Mouse (Mus musculus) hindlimb bud, embryonic 11.5 days (tissue): ENCODE measurements around the gene Gm21970.
"Not testable (repeated sequence)": the region's sequence is repeated elsewhere in the genome, so short reads cannot be mapped to it uniquely, and the experiment has no call there.

ENCODE experiments used
- DNase-seq: peaks from one replicate; pipeline ENCODE4 v3.0.0-alpha.2; 2012; ENCODE audit warnings: low read depth, low spot score; ENCODE audit errors: extremely low spot score

Gm21970 gene

DNA sequence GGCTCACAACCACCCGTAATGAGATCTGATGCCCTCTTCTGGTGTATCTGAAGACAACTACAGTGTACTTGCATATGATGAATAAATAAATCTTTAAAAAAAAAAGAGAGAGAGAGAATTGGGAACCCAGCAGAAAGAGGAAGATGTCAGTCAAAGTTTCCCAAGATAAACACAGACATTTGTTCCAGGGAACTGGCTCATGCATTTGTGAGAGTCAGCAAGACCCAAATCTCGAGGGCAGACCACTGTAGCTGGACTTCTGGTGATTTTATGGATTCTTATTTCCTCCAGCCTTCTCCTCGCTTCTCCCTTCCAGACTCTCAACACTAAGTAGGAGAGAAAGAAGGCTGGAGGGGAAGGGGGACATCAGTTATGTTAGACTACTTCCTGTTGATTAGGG lies 46.6 kb downstream of the Gm21970 start:
- DNase-seq = no peak

DNA sequence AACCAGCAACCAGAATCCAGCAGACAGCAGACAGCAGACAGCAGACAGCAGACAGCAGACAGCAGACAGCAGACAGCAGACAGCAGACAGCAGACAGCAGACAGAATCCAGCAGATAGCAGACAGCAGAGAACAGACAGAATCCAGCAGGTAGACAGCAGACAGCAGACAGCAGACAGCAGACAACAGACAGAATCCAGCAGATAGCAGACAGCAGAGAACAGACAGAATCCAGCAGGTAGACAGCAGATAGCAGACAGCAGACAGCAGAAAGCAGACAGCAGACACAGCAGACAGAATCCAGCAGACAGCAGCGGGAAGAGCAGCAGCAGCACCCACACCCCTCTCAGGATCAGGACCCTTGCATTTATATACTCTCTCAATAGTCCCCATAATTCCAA lies 47.1 kb downstream of the Gm21970 start:
- DNase-seq = not testable (repeated sequence)

DNA sequence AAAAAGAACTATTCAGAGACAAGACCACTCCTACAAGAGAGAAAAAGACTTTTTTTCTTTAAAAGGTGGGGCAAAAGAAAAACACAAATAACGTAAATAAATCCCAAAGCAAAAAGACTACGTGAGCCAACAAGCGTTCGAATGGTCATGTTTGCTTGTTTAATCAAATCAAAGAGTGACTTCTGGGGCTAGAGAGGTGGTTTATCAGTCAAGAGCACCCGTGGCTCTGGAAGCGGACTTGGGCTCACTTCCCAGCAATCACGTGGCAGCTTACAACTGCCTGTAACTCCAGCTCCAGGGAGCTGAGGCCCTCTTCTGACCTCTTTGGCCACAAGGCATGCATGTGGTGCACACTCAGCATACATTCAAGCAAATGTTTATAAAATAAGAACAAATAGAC lies 49.8 kb downstream of the Gm21970 start:
- no peak for DNase-seq

DNA sequence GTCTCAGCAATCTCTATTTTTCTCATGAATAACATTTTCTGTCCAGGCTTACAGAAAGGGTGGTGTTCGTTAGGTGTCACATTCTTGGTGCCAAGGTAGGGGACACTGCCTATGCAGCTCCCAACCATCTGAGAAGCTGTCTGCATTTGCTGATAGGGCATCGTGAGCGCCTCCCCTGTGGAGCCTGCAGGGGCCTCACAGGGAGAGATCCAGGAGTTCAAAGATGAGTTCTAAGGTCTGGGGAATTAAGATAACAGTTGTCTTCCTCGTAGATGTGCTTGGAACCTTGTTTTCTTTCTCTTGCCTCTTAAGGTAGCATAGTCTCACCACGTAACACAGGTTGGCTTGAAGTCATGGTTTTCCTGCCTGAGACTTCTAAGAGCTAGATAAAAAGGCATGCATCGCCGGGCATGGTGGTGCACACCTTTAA lies 50.3 kb downstream of the Gm21970 start:
- no peak for DNase-seq

DNA sequence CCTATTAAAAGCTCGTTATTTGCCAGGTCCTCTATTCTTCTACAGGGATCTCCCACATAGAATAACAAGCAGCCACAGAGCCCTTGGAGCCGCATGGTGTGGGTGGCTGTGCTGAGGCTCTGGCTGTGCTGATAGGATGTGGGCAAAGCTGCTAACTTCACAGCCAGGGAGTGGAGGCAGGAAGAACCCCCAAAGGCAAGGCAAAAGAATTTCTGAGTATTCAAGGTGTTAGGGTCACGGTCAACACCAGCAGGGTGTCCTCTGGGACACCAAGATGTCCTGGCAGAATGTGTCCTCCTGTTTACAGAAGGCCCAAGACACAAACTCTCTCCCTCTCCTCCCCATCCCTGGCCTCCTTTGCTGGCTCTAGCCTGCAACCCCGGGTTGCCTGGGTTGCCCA lies 50.9 kb downstream of the Gm21970 start:
- DNase-seq = no peak

DNA sequence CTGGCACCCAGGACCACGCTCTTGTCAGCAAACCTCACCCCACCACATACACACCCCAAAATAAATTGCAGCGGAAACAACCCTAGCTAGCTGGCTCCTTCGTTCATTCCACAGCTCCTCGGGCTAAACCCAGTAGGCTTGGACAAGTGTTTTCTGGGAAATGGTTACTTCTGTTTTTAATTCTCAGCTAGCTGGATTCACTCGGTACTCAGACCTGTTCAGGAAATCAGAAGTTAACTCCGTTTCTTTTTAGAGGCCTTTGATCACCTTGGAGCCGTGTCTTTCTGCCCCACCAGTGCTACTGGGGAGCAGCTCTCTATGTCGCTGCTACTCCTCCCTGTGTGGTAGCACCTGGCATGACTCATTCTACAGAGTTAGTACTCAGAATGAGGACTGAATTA lies 51.7 kb downstream of the Gm21970 start:
- no peak for DNase-seq

DNA sequence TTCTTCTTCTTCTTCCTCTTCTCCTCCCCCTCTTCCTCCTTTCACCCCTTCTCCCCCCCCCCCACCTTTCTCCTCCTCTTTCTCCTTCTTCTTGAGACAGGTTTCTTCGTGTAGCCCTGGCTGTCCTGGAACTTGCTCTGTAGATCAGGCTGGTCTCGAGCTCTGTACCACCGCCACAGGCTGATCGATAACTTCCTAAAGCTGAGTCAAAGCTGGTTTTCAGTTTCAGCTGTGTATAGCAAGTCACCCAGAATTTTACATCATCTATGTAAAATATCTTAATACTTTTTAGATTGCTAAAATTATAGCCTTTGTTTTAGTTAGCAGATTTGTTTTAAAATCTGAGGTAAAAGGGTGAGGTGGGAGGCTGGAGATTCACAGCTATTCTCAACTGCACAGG lies 53.3 kb downstream of the Gm21970 start:
- no peak for DNase-seq

DNA sequence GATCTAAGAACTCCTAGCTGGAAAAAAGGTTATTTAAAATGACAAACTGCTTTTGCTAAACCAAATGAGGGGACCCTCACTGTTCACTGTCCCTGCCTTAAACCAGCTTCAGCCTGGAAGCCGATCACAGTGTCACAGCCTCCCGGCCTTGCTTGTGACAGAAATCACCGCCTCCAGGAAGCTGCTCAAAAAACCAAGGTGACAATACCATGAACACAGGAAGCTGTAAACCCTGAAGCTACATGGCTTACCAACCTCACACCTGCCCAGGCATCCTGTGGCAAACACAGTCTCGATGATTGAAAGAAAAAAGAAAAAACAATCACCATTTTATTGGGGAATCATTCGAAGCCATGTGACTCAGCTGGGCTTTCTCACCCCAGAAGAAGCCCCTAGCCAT lies 54.0 kb downstream of the Gm21970 start:
- no peak for DNase-seq

DNA sequence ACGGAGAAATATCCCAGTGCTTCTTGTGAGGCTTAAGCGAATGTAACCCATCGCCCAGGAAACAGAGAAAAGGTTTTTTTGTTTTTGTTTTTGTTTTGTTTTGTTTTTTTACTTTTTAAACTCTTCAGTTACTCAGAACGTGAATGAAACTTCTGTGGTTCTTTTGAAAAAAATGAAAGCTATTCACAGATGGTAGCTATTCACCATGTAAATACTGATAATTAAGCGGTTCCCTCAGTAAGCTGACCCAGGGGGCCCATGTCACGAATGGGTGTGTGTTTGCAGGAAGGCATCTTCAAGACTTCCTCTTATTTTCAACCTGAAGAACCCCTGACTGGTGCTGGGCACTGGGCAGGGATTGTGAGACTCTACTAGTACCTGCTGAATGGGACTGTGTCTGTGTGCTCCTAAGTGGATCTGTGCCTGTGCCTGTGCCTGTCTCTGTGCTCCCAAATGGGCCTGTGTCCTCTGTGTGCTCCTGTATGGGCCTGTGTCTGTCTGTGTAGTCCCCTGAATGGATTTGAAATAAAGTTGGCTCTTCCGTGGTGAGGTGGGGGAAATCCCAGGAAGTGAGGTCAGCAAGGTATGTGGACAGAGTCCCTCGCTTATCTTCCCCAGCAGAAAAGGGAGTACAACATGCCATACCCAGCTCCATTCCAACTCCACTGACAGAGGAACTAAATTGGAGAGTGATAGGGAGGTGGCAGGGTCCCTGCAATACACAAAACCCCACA lies 55.4 kb downstream of the Gm21970 start:
- no peak for DNase-seq

DNA sequence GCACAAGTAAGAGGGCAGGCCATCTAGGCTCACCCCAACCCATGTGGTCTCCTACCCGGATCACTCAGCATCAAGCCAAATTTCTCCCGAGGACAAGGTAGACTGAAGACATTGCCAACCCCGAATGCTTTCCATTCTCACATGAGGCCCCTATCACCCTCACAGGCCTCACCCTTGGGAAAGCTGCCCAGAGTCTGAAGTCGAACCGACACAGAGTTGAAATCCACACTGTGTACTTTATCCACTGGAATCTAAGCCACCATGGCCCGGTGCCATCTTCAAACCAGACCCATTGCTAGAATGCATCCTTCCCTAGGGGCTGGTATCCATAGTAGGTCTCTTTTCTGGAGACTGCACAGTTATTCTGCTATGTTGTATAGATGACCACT lies 56.0 kb downstream of the Gm21970 start:
- no peak for DNase-seq

DNA sequence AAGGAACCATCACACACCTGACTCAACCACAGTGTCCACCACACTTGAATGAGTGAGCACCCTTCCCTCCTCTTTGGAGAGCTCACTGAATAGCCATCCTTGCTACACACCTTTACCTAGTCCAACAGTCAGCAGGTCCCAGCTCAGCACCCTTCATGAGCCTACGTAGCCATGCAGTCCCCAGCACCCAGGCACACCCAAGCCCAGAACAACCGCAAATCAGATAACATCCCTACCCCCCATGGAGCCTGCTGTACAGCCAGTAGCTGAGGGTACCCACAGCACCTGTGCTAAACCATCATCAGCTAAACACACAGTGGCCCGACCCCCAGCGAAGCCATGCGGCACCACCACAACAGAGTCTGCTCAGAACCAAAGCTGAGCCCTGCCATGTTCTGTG lies 56.6 kb downstream of the Gm21970 start:
- DNase-seq = no peak

DNA sequence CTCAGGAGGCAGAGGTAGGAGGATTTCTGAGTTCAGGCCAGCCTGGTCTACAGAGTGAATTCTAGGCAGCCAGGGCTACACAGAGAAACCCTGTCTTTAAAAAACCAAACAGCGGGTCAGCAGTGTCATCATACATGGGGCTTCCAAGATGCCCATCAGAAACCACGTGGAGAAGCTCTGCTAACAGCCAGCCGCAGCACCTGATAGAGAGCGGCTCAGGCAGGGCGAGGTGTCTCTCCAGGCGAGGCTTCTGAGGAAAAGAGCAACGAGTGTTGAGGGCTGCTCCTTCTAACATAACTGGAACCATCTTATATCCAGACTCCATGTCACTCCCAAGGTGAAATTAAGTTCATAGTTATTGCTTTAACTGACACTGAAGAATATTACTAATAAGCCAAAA lies 57.4 kb downstream of the Gm21970 start:
- DNase-seq = no peak

DNA sequence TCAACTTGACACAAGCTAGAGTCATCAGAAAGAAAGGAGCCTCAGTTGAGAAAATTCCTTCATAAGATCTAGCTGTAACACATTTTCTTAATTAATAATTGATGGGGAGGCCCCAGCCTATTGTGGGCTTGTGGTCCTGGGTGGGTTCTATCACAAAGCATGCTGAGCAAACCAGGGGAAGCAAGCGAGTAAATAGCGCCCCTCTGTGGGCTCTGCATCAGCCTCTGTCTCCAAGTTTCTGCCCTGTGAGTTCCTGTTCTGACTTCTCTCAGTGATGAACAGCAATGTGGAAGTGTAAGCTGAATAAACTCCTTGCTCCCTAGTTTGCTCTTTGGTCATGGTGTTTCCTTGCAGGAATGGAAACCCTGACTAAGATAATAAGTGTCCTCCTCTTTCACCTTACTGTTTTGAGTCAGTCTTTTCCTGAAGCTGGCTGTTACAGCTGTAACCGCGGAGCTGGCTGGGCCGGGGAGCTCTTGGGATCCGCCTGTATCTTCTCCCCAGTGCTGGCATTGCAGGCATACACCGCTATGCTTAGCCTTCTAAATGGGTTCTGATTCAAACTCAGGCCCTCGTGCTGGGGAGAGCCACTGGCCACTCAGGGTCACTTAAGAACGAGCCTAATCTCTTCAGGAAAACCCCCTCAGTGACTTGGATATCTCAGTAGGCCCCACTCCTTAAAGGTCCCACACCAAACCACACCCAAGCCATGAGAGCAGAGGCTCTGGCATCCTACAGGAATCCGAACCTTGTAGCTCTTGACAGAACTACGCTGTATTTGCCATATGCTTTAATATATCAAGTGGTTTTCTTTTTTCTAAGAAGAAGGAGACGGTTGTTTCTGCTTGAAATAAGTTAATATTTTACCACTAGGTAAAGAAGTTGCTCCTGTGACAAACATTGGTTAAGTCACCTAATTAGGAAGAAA lies 58.9 kb downstream of the Gm21970 start:
- no peak for DNase-seq

DNA sequence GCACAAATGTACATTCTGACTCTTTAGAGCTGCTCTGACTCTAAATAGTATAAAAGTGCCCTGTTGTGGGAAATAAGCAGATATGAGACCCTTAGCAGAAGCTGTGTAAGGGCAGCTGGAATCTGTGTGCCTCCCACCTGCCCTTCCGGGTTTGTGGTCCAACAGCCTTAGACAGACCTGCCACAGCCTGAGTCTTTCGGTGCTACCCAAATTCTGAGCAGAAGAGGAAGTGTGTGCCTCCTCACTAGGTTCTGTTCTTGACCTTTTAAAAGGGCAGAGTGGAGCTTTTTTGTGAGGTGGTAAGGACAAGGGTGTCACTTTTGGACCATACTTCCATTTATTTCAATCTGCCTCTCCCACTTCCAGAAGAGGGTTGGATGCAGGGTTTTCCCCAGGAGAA lies 60.4 kb downstream of the Gm21970 start:
- DNase-seq = no peak

DNA sequence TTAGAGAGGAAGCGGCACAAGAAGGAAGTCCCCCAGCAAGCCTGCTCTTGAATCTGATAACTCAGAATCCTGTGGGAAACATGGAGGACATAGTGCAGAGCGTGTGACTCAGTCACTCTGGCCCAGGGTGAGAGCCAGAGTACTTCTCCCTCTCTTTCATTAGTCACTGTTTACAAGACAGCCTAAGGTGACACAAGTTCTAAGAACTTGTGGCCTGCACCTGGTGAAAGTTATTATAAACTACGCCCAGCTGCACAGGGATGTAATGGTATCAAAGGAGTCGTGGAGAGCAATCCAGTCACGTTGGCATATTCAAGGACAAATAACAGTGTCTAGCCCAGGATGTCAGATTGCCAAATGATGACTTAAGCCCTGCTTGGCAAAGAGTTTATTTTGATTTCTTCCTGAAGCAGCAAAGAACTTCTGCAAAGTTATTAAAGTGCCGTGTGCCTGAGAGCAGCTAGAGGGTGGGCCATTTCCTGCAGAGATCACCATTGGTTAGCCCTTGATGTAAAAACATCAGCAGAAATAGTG lies 60.9 kb downstream of the Gm21970 start:
- DNase-seq = no peak

DNA sequence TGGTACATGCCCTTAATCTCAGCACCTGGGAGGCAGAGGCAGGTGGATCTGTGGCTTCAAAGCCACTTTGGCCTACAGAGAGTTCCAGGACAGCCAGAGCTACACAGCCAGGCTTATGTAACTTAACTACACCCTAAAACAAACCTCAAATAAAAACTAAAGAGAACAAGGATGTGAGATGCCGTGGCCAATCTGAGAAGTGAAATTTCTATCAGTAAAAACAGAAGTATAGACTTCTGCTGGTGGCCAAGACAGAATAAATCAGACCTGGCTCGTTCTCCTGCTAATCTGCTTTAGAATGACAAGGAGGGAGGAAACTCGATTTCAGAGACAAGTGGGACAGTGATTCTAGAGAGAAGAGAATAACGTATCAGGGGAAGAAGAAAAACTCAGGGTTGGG lies 64.3 kb downstream of the Gm21970 start:
- DNase-seq = no peak

DNA sequence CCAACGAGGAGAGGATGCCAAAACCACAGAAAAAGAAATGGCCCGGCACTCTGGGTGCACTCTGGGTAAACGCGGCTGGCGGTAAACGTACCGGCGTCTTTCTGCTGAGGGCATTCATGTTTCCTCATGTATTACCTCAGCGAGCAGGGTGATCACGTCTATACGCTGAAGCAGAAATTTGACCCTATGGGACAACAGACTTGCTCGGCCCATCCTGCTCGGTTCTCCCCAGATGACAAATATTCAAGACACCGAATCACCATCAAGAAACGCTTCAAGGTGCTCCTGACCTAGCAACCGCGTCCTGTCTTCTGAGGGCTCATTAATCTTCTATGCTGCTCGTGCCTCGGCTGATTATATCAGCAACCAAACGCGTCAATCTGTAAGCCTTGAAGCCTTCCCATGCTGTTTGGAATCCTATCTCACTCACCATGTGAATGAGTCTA lies 66.8 kb downstream of the Gm21970 start:
- no peak for DNase-seq

DNA sequence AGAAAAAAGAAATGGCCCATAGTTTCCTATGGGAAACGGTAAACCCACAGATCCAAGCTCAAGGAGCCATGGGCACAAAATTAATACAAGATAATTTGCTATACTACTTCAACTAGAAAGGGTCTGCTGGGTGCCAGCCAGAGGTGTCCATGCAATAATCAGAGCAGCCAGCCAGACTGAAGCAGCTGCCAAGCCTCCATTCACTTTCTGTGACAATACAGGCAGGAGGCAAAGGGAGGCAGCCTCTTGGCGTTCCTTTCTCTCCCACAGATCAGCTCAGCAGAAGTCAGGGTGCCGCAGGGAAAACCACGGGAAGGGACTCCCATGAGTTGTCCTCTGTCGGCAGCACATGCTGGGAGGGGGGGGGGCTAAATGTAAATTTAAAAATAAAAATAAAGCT lies 67.5 kb downstream of the Gm21970 start:
- no peak for DNase-seq

DNA sequence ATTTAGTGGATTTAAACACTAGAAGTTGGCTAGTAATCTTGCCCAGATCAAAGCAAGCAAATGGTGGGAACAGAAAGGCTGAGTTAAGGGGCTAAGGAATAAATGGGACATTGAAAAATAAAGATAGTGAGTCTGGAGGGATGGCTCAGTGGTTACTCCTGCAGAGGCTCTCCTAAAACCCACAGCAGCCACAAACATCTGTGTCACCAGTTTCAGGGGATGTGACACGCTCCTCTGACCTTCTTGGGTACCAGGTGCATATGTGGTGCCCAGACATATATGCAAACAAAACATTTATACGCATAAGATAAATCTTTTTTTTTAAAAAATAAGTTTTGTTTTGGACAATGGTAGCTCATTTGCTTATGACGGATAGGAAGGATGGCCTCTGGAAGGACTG lies 67.9 kb downstream of the Gm21970 start:
- no peak for DNase-seq

DNA sequence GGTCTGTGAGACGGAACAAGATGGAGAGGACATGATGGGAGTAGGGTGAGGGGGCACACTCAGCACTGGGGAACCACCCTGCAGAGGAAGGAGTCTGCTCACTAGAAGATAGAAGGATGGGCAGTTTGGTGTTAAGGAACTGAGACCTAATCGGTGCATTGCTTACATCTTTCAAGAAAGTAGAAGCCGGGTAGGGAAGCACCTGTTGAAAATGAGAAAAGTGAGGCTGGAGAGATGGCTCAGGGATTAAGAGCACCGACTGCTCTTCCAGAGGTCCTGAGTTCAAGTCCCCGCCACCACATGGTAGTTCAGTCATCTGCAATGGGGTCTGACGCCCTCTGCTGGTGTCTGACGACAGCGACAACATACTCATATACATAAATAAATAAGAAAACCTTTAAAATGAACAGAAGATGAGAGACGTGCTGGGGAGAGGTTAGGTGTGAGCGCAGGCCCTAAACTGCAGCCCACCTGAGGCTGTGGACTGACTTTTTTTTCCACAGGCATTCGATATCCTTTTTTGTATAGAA lies 68.4 kb downstream of the Gm21970 start:
- DNase-seq = no peak

DNA sequence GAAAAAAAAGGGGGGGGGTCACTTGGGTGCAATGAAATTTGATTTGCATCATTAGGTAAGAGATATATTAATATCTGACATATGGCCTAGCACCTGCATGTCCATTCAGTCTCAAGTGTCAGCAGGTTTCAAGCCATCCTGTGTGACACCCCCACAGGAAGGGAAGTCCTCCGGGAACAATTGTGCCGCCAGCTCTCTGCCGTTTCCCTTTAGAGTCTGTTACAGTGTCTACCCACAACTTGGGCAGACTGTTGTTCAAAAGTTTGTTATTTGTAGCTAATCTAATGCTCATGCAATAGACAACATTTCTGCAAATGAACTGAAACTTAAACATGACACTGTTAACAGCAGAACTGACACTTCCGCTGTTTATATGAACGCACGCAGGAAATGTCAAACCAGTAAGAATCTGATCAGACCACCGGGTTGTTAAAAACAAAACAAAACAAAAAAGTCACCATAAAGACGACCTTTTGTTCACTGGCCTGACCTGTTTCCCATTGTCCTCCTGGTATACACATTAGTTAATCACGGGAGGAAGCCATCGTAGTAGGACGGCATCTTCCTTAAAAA lies 69.6 kb downstream of the Gm21970 start:
- no peak for DNase-seq
